Mouse (Mus musculus) thymus, adult 18-20 months (tissue): ENCODE measurements around the gene Olfr1166.
"Not testable (repeated sequence)": the region's sequence is repeated elsewhere in the genome, so short reads cannot be mapped to it uniquely, and the experiment has no call there.

Source experiments
- DNase-seq, 2 experiments: peaks; one replicate each; pipeline ENCODE4 v3.0.0; 2022; ENCODE audit warnings: mixed read lengths in 2 of 2

The Olfr1166 gene

DNA sequence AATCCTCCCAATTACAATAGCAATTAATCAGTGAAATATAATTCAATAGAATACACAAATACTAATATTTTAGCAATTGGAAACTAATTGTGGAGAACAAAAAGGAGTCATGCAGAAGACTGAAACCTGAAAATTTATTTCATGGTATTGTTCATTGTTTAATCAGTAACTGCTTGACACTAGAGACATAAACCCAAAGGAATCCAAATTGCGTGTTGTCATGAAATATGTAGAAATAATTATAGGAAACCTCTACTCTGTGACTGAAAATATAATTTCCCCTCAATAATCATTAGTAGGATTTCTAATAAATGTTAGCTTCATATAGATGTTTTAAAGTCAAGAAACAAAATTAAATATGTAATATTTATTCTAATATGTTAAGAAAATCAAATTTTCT lies at the start of gene Olfr1166:
Gene Olfr1166 (minus strand): TSS at position 101 of the 400 bp plus-strand sequence.
- no peak for DNase-seq

DNA sequence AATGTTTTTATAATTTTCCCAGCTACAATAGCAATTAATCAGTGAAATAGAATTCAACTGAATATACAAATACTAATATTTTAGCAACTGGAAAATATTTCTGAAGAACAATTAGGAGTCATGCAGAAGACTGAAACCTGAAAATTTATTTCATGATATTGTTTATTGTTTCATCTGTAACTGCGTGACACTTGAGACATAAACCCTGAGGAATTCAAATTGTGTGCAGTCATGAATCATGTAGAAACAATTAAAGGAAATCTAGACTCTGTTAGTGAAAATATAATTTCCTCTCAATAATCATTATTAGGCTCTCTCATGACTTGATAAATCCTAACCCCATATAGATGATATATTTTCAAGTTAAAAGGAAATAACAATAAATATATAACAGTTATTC lies 27.0 kb upstream of the Olfr1166 start, which contains the start of gene Olfr1167:
Gene Olfr1167 (minus strand): TSS at position 101 of the 400 bp plus-strand sequence.
- not testable (repeated sequence) for DNase-seq

DNA sequence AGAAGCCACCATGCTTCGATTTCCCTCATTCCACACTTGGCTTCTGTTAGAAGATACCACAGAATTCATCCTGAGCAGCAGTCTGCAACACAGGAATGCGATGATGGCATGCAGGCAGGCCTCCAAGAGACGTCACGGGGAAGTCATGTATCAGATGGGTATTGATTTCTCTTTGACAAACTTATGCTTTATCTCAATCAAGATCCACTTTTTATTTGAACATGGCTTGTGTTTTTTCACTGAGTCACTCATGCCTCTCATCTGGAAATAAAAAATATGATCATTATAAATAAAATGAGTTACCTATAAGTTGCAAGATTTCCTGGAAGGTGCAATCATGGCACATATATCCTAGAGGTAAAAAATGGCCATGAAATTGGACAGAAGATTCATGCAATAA lies 34.2 kb downstream of the Olfr1166 start, which contains the start of gene Olfr1164:
Gene Olfr1164 (minus strand): TSS at position 101 of the 400 bp plus-strand sequence.
- DNase-seq, result no peak
